In genomic region chr11:83776798-83777197, GRCm38 (mm10) we compare ENCODE assay signal across 25 mouse cellular contexts. TPM values are rescaled to one million over a fixed set of nuclear protein-coding genes. Genes with fewer than 3 reads are reported as not detected.
"Had no signal": no experiment of that assay in that cellular context is flagged by ENCODE, and none has a peak within 500 bp of the region (broad histone marks: within the 10 kb centered on the region; RNA-seq: fewer than 3 reads in every experiment).

No protein-coding gene starts in this region.

- ATAC-seq: liver, postnatal 0 days; lung, postnatal 0 days; midbrain, embryonic 16.5 days had no signal

- H3K27me3 ChIP-seq: liver, embryonic 13.5 days; liver, embryonic 15.5 days; lung, embryonic 15.5 days; midbrain, embryonic 12.5 days; neural tube, embryonic 13.5 days; neural tube, embryonic 15.5 days; stomach, embryonic 15.5 days had no signal

- H3K4me3 ChIP-seq: liver, embryonic 13.5 days; liver, embryonic 15.5 days; lung, embryonic 15.5 days; midbrain, embryonic 10.5 days; midbrain, embryonic 12.5 days; myocyte; neural tube, embryonic 13.5 days; neural tube, embryonic 15.5 days; stomach, embryonic 15.5 days had no signal

- H3K9me3 ChIP-seq: liver, embryonic 13.5 days; liver, embryonic 15.5 days; lung, embryonic 15.5 days; midbrain, embryonic 10.5 days; midbrain, embryonic 12.5 days; neural tube, embryonic 13.5 days; neural tube, embryonic 15.5 days; stomach, embryonic 15.5 days had no signal

- H3K4me1 ChIP-seq: liver, embryonic 13.5 days; liver, embryonic 15.5 days; lung, embryonic 15.5 days; midbrain, embryonic 10.5 days; midbrain, embryonic 12.5 days; neural tube, embryonic 13.5 days; neural tube, embryonic 15.5 days; stomach, embryonic 15.5 days had no signal

- H3K27ac ChIP-seq: liver, embryonic 13.5 days; liver, embryonic 15.5 days; lung, embryonic 15.5 days; macrophage; midbrain, embryonic 10.5 days; midbrain, embryonic 12.5 days; neural tube, embryonic 13.5 days; neural tube, embryonic 15.5 days; stomach, embryonic 15.5 days had no signal

- H3K4me2 ChIP-seq: liver, embryonic 13.5 days; liver, embryonic 15.5 days; lung, embryonic 15.5 days; midbrain, embryonic 12.5 days; neural tube, embryonic 13.5 days; neural tube, embryonic 15.5 days; stomach, embryonic 15.5 days had no signal

- H3K9ac ChIP-seq: liver, embryonic 13.5 days; liver, embryonic 15.5 days; liver, postnatal 0 days; lung, embryonic 15.5 days; midbrain, embryonic 12.5 days; neural tube, embryonic 13.5 days; neural tube, embryonic 15.5 days; stomach, embryonic 15.5 days had no signal

- DNase-seq: liver, embryonic 13.5 days; liver, postnatal 0 days; lung, adult 2 months; lung, postnatal 14 days; lung, postnatal 36 days; midbrain, embryonic 14.5 days; right cerebral cortex, postnatal 14 days; right cerebral cortex, postnatal 4 days; spleen, adult 18-20 months; thymus, adult 18-20 months; thymus, postnatal 14 days; thymus, postnatal 36 days had no signal

RNA-seq across cellular contexts. Expression of gene Wfdc21, which starts 30.1 kb away (rescaled TPM):
- polyA plus RNA-seq: midbrain, embryonic 10.5 days; midbrain, embryonic 12.5 days; midbrain, embryonic 14.5 days; midbrain, embryonic 16.5 days; myocyte; neural tube, embryonic 11.5 days; neural tube, embryonic 13.5 days; small intestine, adult 2 months had no signal
